18 mouse cellular contexts compared by ENCODE assay signal in the genomic region with DNA sequence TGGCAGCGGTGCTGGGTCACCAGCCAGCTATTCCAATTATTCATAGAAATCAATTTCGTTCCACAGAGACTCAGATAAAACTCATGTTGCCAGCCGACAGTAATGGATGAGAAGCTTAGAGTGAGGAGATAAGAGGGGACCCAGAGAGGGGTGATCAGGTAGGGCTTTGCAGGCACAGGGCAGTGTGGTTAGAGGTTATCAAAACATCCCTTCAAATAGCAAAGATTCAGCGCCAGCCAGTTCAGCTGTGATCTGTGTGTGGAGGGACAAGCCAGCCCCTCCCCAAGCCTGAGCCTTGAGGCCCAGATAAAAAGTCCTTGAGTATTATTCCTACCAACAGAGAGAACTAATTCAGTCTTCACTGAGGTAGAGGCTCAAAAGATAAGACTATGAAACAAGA. TPM values are rescaled to one million over a fixed set of nuclear protein-coding genes. Genes with fewer than 3 reads are reported as not detected.
A peak's percentile ranks its signal among the peaks of the same experiment; 100 is the strongest.
DNase-seq lines count a peak whose midpoint lies in the region; ATAC-seq lines count a peak whose summit lies in the region.
"Had no signal": no experiment of that assay in that cellular context is flagged by ENCODE, and none has a peak within 500 bp of the region (broad histone marks: within the 10 kb centered on the region; RNA-seq: fewer than 3 reads in every experiment).

No protein-coding gene starts in this region.

- H3K4me1 ChIP-seq in heart, embryonic 14.5 days (ENCODE audit: control insufficient read depth in 2 of 2, insufficient read depth in 2 of 2, low read length in 2 of 2), result peaks cover 14 to 29% of the 10 kb centered on the region in 2 experiments
- peaks cover 28% of the 10 kb centered on the region for H3K4me1 ChIP-seq in heart, embryonic 10.5 days
- H3K4me1 ChIP-seq in kidney, embryonic 16.5 days (ENCODE audit: insufficient read depth, low read length), result no peaks in the 10 kb centered on the region
- H3K4me1 ChIP-seq: hindbrain, embryonic 10.5 days; neural tube, embryonic 15.5 days; stomach, embryonic 15.5 days had no signal

- peak; percentile 44 for ATAC-seq in heart, embryonic 14.5 days (ENCODE audit: insufficient number of reproducible peaks, insufficient read depth, low FRiP score, low read depth)
- ATAC-seq in common myeloid progenitor, adult 5-6 weeks (replicated peaks; ENCODE audit: low read depth, poor library complexity, severe bottlenecking), result peak; percentile 58
- no peak for ATAC-seq in kidney, embryonic 16.5 days (ENCODE audit: low FRiP score, low TSS enrichment)
- ATAC-seq: forebrain, embryonic 14.5 days had no signal

- WGBS in heart, embryonic 14.5 days, result 2% methylated on average over 4 of the region's 4 CpGs
- 7% methylated on average over 4 of the region's 4 CpGs for WGBS in heart, embryonic 10.5 days
- 46% methylated on average over 4 of the region's 4 CpGs for WGBS in kidney, embryonic 16.5 days

- H3K27ac ChIP-seq in heart, embryonic 14.5 days (replicated peaks in 1 of 2; ENCODE audit: control insufficient read depth in 1 of 2, insufficient read depth in 1 of 2, low read depth in 2 of 2, low read length in 2 of 2), result peak overlapping the region in 1 of 2 experiments; percentile 65; a peak in 1 of 4 replicates
- H3K27ac ChIP-seq in heart, embryonic 10.5 days, result no peak overlapping the region
- no peak overlapping the region for H3K27ac ChIP-seq in kidney, embryonic 16.5 days (ENCODE audit: low read length)
- H3K27ac ChIP-seq: hindbrain, embryonic 10.5 days; macrophage; neural tube, embryonic 15.5 days; stomach, embryonic 15.5 days had no signal

- H3K4me2 ChIP-seq in heart, embryonic 14.5 days (ENCODE audit: low read length), result no peak overlapping the region
- no peak overlapping the region for H3K4me2 ChIP-seq in kidney, embryonic 16.5 days (replicated peaks; ENCODE audit: low read depth, low read length)
- H3K4me2 ChIP-seq: lung, embryonic 14.5 days; neural tube, embryonic 15.5 days; stomach, embryonic 15.5 days had no signal

- H3K4me3 ChIP-seq in heart, embryonic 14.5 days (ENCODE audit: control insufficient read depth in 1 of 2, insufficient read depth in 1 of 2, low read depth in 1 of 2, low read length in 2 of 2), result no peak overlapping the region
- H3K4me3 ChIP-seq in heart, embryonic 10.5 days, result no peak overlapping the region
- H3K4me3 ChIP-seq in kidney, embryonic 16.5 days (ENCODE audit: low read length), result no peak overlapping the region
- H3K4me3 ChIP-seq: erythroblast, embryonic 14.5 days; hindbrain, embryonic 10.5 days; myocyte; neural tube, embryonic 15.5 days; stomach, embryonic 15.5 days had no signal

- DNase-seq in heart, embryonic 10.5 days (ENCODE audit: low spot score), result no peak
- DNase-seq in ovary, postnatal 36 days (ENCODE audit: low spot score), result peak; percentile 20
- DNase-seq in ovary, postnatal 10 days (ENCODE audit: low spot score), result no peak
- DNase-seq in retina, embryonic 14.5 days (ENCODE audit: low spot score), result no peak
- DNase-seq: cerebellum, postnatal 10 days; gastrocnemius, postnatal 25 days; lung, embryonic 14.5 days; midbrain, embryonic 14.5 days had no signal

- no peaks in the 10 kb centered on the region for H3K9me3 ChIP-seq in heart, embryonic 14.5 days (ENCODE audit: control insufficient read depth, low read length)
- no peaks in the 10 kb centered on the region for H3K9me3 ChIP-seq in heart, embryonic 10.5 days
- no peaks in the 10 kb centered on the region for H3K9me3 ChIP-seq in kidney, embryonic 16.5 days (ENCODE audit: low read length)
- H3K9me3 ChIP-seq: hindbrain, embryonic 10.5 days; neural tube, embryonic 15.5 days; stomach, embryonic 15.5 days had no signal

- 0 out of 2 replicates have a peak, but pooled peaks cover 4% of the 10 kb centered on the region for H3K27me3 ChIP-seq in heart, embryonic 14.5 days (ENCODE audit: control insufficient read depth, insufficient read depth, low read length)
- H3K27me3 ChIP-seq in heart, embryonic 10.5 days (ENCODE audit: insufficient read depth, poor library complexity, severe bottlenecking), result peaks cover 10% of the 10 kb centered on the region; the same call in 1 of the 2 replicates
- no peaks in the 10 kb centered on the region for H3K27me3 ChIP-seq in kidney, embryonic 16.5 days (ENCODE audit: insufficient read depth, low read length)
- H3K27me3 ChIP-seq: neural tube, embryonic 15.5 days; stomach, embryonic 15.5 days had no signal

- no peak overlapping the region for H3K9ac ChIP-seq in heart, embryonic 14.5 days (ENCODE audit: low read length)
- H3K9ac ChIP-seq in kidney, embryonic 16.5 days (replicated peaks; ENCODE audit: low read length), result no peak overlapping the region
- H3K9ac ChIP-seq: lung, embryonic 14.5 days; neural tube, embryonic 15.5 days; stomach, embryonic 15.5 days had no signal

- H3K36me3 ChIP-seq in heart, embryonic 14.5 days (ENCODE audit: control insufficient read depth, insufficient read depth, low read length), result no peaks in the 10 kb centered on the region
- no peaks in the 10 kb centered on the region for H3K36me3 ChIP-seq in heart, embryonic 10.5 days
- no peaks in the 10 kb centered on the region for H3K36me3 ChIP-seq in kidney, embryonic 16.5 days (ENCODE audit: insufficient read depth, low read length)
- H3K36me3 ChIP-seq: hindbrain, embryonic 10.5 days; neural tube, embryonic 15.5 days; stomach, embryonic 15.5 days had no signal

RNA-seq across cellular contexts. Expression of gene Trabd2b, which starts 49.1 kb away (rescaled TPM):
- polyA plus RNA-seq in heart, embryonic 14.5 days (2014; fragmentation: Nextera tagmentation; extraction: Ambion mirVana), result 1.9 and 2.7 TPM in 2 replicates
- polyA plus RNA-seq in heart, embryonic 10.5 days (2016; fragmentation: Nextera tagmentation; extraction: Ambion mirVana), result 0.65 and 2.2 TPM in 2 replicates
- total RNA-seq in common myeloid progenitor, adult 5-6 weeks (2017), result not detected in 2 replicates
- polyA plus RNA-seq in kidney, embryonic 16.5 days (2015; fragmentation: Nextera tagmentation; extraction: Ambion mirVana), result 5.7 and 6.1 TPM in 2 replicates
- polyA plus RNA-seq: erythroblast, embryonic 14.5 days; macrophage had no signal
